Mouse (Mus musculus) heart, postnatal 0 days (tissue): Measurements from ENCODE around the gene Dync1li1.
"Not testable (repeated sequence)": the region's sequence is repeated elsewhere in the genome, so short reads cannot be mapped to it uniquely, and the experiment has no call there.

ENCODE experiments used
- CTCF ChIP-seq: IDR thresholded peaks from 2 replicates; pipeline ENCODE4 v1.5.1; 2016; ENCODE audit warnings: antibody characterized with exemption, control low read depth, low read depth
- EP300 ChIP-seq: IDR thresholded peaks from 2 replicates; pipeline ENCODE4 v1.6.1; 2016; ENCODE audit warnings: antibody characterized with exemption, low read depth

DNA sequence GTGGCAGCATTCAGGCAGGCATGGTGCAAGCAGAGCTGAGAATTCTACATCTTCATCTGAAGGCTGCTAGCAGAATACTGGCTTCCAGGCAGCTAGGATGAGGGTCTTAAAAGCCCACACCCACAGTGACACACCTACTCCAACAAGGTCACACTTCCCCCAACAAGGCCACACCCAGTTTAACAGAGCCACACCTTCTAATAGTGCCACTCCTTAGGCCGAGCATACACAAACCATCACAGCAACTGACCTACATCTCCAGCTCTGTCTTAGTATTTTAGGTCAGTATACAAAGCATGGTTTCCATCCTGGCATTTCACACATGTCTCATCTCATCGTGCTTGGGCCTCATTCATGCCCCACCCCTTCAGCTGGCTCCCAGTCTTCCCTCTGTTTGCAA lies 39.8 kb downstream of the Dync1li1 start:
- TF ChIP-seq CTCF, EP300: not testable (repeated sequence)
